Mouse (Mus musculus): ENCODE measurements around the gene Grik3. TPM values are rescaled to one million over a fixed set of nuclear protein-coding genes. Genes with fewer than 3 reads are reported as not detected.

Grik3 gene
- polyA plus RNA-seq, 1 experiment from 2014 or later = 0.15 TPM

GRCm38 (mm10) chr4:125564008-125564710 is 73.7 kb downstream of the Grik3 start:
- no peak overlapping the region for H3K27ac ChIP-seq
- peaks cover 44% of the 10 kb centered on the region for H3K27me3 ChIP-seq (ENCODE audit: insufficient read depth, poor library complexity, severe bottlenecking)
- no peak for DNase-seq (ENCODE audit: low spot score)
- no peak overlapping the region for H3K4me3 ChIP-seq
- H3K36me3 ChIP-seq = no peaks in the 10 kb centered on the region
- H3K4me1 ChIP-seq = peaks cover 31% of the 10 kb centered on the region
- no peaks in the 10 kb centered on the region for H3K9me3 ChIP-seq
- 57% methylated on average over 17 of the region's 17 CpGs for WGBS

GRCm38 (mm10) chr4:125565711-125566439 is 75.4 kb downstream of the Grik3 start:
- H3K4me1 ChIP-seq = peaks cover 31% of the 10 kb centered on the region
- no peaks in the 10 kb centered on the region for H3K9me3 ChIP-seq
- no peak for DNase-seq (ENCODE audit: low spot score)
- WGBS = 45% methylated on average over 8 of the region's 8 CpGs
- H3K27me3 ChIP-seq (ENCODE audit: insufficient read depth, poor library complexity, severe bottlenecking) = peaks cover 44% of the 10 kb centered on the region
- H3K4me3 ChIP-seq = no peak overlapping the region
- no peaks in the 10 kb centered on the region for H3K36me3 ChIP-seq
- no peak overlapping the region for H3K27ac ChIP-seq

GRCm38 (mm10) chr4:125568210-125568609 is 77.7 kb downstream of the Grik3 start:
- no peak overlapping the region for H3K27ac ChIP-seq
- no peak for DNase-seq (ENCODE audit: low spot score)
- peaks cover 64% of the 10 kb centered on the region for H3K27me3 ChIP-seq (ENCODE audit: insufficient read depth, poor library complexity, severe bottlenecking)
- 86% methylated on average over 6 of the region's 6 CpGs for WGBS
- H3K9me3 ChIP-seq = no peaks in the 10 kb centered on the region
- no peak overlapping the region for H3K4me3 ChIP-seq
- H3K36me3 ChIP-seq = no peaks in the 10 kb centered on the region
- H3K4me1 ChIP-seq = peaks cover 40% of the 10 kb centered on the region

- Histone ChIP-seq H3K36me3 (no peaks in the 10 kb centered on the region), H3K9me3 (no peaks in the 10 kb centered on the region), H3K4me1 (peaks cover 14% of the 10 kb centered on the region), H3K27ac (no peak overlapping the region), H3K27me3 (ENCODE audit: insufficient read depth, poor library complexity, severe bottlenecking) (peaks cover 72% of the 10 kb centered on the region), H3K4me3 (no peak overlapping the region)
- 23% methylated on average over 12 of the region's 12 CpGs for WGBS
- DNase-seq (ENCODE audit: low spot score) = no peak
Measured at GRCm38 (mm10) chr4:125571651-125572311, 81.3 kb downstream of the Grik3 start.

- H3K27me3 ChIP-seq (ENCODE audit: insufficient read depth, poor library complexity, severe bottlenecking) = peaks cover 72% of the 10 kb centered on the region
- no peak for DNase-seq (ENCODE audit: low spot score)
- no peaks in the 10 kb centered on the region for H3K9me3 ChIP-seq
- no peak overlapping the region for H3K4me3 ChIP-seq
- H3K36me3 ChIP-seq = no peaks in the 10 kb centered on the region
- no peak overlapping the region for H3K27ac ChIP-seq
- 2% methylated on average over 5 of the region's 5 CpGs for WGBS
- peaks cover 14% of the 10 kb centered on the region for H3K4me1 ChIP-seq
Measured at GRCm38 (mm10) chr4:125572312-125572663, 81.8 kb downstream of the Grik3 start.

GRCm38 (mm10) chr4:125573000-125573399 is 82.5 kb downstream of the Grik3 start:
- H3K4me3 ChIP-seq = no peak overlapping the region
- WGBS = 29% methylated on average over 5 of the region's 5 CpGs
- DNase-seq (ENCODE audit: low spot score) = no peak
- no peaks in the 10 kb centered on the region for H3K9me3 ChIP-seq
- H3K36me3 ChIP-seq = no peaks in the 10 kb centered on the region
- H3K27ac ChIP-seq = no peak overlapping the region
- H3K4me1 ChIP-seq = peaks cover 14% of the 10 kb centered on the region
- peaks cover 72% of the 10 kb centered on the region for H3K27me3 ChIP-seq (ENCODE audit: insufficient read depth, poor library complexity, severe bottlenecking)

- no peak overlapping the region for H3K4me3 ChIP-seq
- peaks cover 68% of the 10 kb centered on the region for H3K27me3 ChIP-seq (ENCODE audit: insufficient read depth, poor library complexity, severe bottlenecking)
- no peak for DNase-seq (ENCODE audit: low spot score)
- H3K36me3 ChIP-seq = no peaks in the 10 kb centered on the region
- no peak overlapping the region for H3K27ac ChIP-seq
- peaks cover 14% of the 10 kb centered on the region for H3K4me1 ChIP-seq
- WGBS = 11% methylated on average over 11 of the region's 11 CpGs
- no peaks in the 10 kb centered on the region for H3K9me3 ChIP-seq
Measured at GRCm38 (mm10) chr4:125573951-125574675, 83.6 kb downstream of the Grik3 start.

- H3K9me3 ChIP-seq = no peaks in the 10 kb centered on the region
- no peak overlapping the region for H3K4me3 ChIP-seq
- no peak for DNase-seq (ENCODE audit: low spot score)
- H3K4me1 ChIP-seq = 0 out of 2 replicates have a peak, but pooled peaks cover 9% of the 10 kb centered on the region
- peaks cover 14% of the 10 kb centered on the region for H3K27me3 ChIP-seq (ENCODE audit: insufficient read depth, poor library complexity, severe bottlenecking)
- no peak overlapping the region for H3K27ac ChIP-seq
- WGBS = 25% methylated on average over 5 of the region's 5 CpGs
- H3K36me3 ChIP-seq = no peaks in the 10 kb centered on the region
Measured at GRCm38 (mm10) chr4:125580336-125580735, 89.8 kb downstream of the Grik3 start.

GRCm38 (mm10) chr4:125583272-125583671 is 92.8 kb downstream of the Grik3 start:
- peaks cover 14% of the 10 kb centered on the region for H3K4me1 ChIP-seq
- 73% methylated on average over 9 of the region's 9 CpGs for WGBS
- no peak overlapping the region for H3K4me3 ChIP-seq
- H3K9me3 ChIP-seq = no peaks in the 10 kb centered on the region
- no peak for DNase-seq (ENCODE audit: low spot score)
- H3K27me3 ChIP-seq (ENCODE audit: insufficient read depth, poor library complexity, severe bottlenecking) = peaks cover 25% of the 10 kb centered on the region
- H3K36me3 ChIP-seq = no peaks in the 10 kb centered on the region
- no peak overlapping the region for H3K27ac ChIP-seq

- Histone ChIP-seq H3K4me3 (no peak overlapping the region), H3K9me3 (no peaks in the 10 kb centered on the region), H3K36me3 (no peaks in the 10 kb centered on the region), H3K27me3 (ENCODE audit: insufficient read depth, poor library complexity, severe bottlenecking) (peaks cover 31% of the 10 kb centered on the region), H3K27ac (no peak overlapping the region), H3K4me1 (peaks cover 14% of the 10 kb centered on the region)
- no peak for DNase-seq (ENCODE audit: low spot score)
- WGBS = 65% methylated on average over 4 of the region's 4 CpGs
Measured at GRCm38 (mm10) chr4:125583935-125584334, 93.4 kb downstream of the Grik3 start.

GRCm38 (mm10) chr4:125584676-125585075 is 94.2 kb downstream of the Grik3 start:
- WGBS = 72% methylated on average over 3 of the region's 3 CpGs
- DNase-seq (ENCODE audit: low spot score) = no peak
- Histone ChIP-seq H3K27me3 (ENCODE audit: insufficient read depth, poor library complexity, severe bottlenecking) (peaks cover 39% of the 10 kb centered on the region), H3K4me3 (no peak overlapping the region), H3K27ac (no peak overlapping the region), H3K4me1 (peaks cover 14% of the 10 kb centered on the region), H3K9me3 (no peaks in the 10 kb centered on the region), H3K36me3 (no peaks in the 10 kb centered on the region)

- peaks cover 54% of the 10 kb centered on the region for H3K27me3 ChIP-seq (ENCODE audit: insufficient read depth, poor library complexity, severe bottlenecking)
- WGBS = 18% methylated on average over 12 of the region's 12 CpGs
- DNase-seq (ENCODE audit: low spot score) = no peak
- no peak overlapping the region for H3K27ac ChIP-seq
- H3K9me3 ChIP-seq = no peaks in the 10 kb centered on the region
- H3K36me3 ChIP-seq = no peaks in the 10 kb centered on the region
- H3K4me3 ChIP-seq = no peak overlapping the region
- H3K4me1 ChIP-seq = peaks cover 23% of the 10 kb centered on the region
Measured at GRCm38 (mm10) chr4:125587577-125587976, 97.1 kb downstream of the Grik3 start.
